Mouse (Mus musculus): ENCODE data around the gene Scgb1b11. TPM values are rescaled to one million over a fixed set of nuclear protein-coding genes. Genes with fewer than 3 reads are reported as not detected.
"Not testable (repeated sequence)": the region's sequence is repeated elsewhere in the genome, so short reads cannot be mapped to it uniquely, and the experiment has no call there.

Scgb1b11 gene
- not detected in 2 replicates for polyA plus RNA-seq (2012; rRNA removed)

DNA sequence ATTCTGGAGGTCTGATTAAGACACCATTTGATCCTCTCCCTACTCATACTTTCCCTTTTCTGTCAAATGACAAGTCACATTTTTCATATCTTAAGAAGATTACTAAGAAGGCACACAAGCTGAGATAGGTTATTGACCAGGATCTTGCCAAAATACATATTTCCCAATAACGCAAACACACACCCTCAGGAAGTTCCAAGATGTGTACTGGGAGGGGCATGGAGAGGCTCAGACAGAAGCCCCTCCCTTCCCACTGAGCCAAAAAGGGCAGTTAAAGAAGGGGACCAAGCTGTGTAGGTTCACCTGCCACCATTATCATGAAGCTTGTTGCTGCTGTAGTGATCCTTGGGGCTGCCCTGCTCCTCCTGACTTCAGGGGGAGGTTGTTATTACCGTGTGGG is at the start of gene Scgb1b11:
Gene Scgb1b11 (plus strand): TSS at position 301 of the 400 bp plus-strand sequence.
- DNase-seq (ENCODE audit: low read depth, low spot score): not testable (repeated sequence)
- no CpG with 5 or more reads among the region's 2 CpGs for WGBS

- 68% methylated on average over 2 of the region's 2 CpGs for WGBS
- DNase-seq (ENCODE audit: low read depth, low spot score): not testable (repeated sequence)
Observed at GRCm38 (mm10) chr7:32211045-32211444, 11.6 kb upstream of the Scgb1b11 start, which contains the start of gene Scgb2b11. Gene Scgb2b11, minus strand, starts transcription at chr7:32211145.

Other genes starting within 250 kb of the Scgb1b11 start
- gene Scgb1b10, start 122.0 kb upstream of the Scgb1b11 start, polyA plus RNA-seq (2012; rRNA removed): not detected in 2 replicates
- not detected in 2 replicates for gene Scgb2b11, start 11.7 kb upstream of the Scgb1b11 start, polyA plus RNA-seq (2012; rRNA removed)
- not detected in 2 replicates for gene Scgb2b12, start 104.4 kb downstream of the Scgb1b11 start, polyA plus RNA-seq (2012; rRNA removed)
- not detected in 2 replicates for gene Scgb1b12, start 111.3 kb downstream of the Scgb1b11 start, polyA plus RNA-seq (2012; rRNA removed)
- not detected in 2 replicates for gene Scgb1b29, start 218.7 kb downstream of the Scgb1b11 start, polyA plus RNA-seq (2012; rRNA removed)